Mouse (Mus musculus): ENCODE data around the gene Cap1. TPM values are rescaled to one million over a fixed set of nuclear protein-coding genes. Genes with fewer than 3 reads are reported as not detected.
A peak's percentile ranks its signal among the peaks of the same experiment; 100 is the strongest.

Cap1 gene
- polyA plus RNA-seq, 1 experiment from 2014 or later, result 52.2 TPM

- Histone ChIP-seq H3K27ac (ENCODE audit: low read depth, low read length) (0 out of 2 replicates have a peak overlapping the region, but pooled peaks have one; percentile 30), H3K27me3 (replicated peaks; ENCODE audit: control insufficient read depth, insufficient read depth, low read length) (no peaks in the 10 kb centered on the region)
- ATAC-seq (replicated peaks; ENCODE audit: low FRiP score), result no peak
Observed at GRCm38 (mm10) chr4:122892157-122892556, 6.3 kb upstream of the Cap1 start.

GRCm38 (mm10) chr4:122891597-122891996 lies 5.7 kb upstream of the Cap1 start:
- peak overlapping the region; percentile 68; the same call in 1 of the 2 replicates for H3K27ac ChIP-seq (ENCODE audit: low read depth, low read length)
- DNase-seq (ENCODE audit: low spot score) (no peak), ATAC-seq (replicated peaks; ENCODE audit: low FRiP score) (no peak)
- no peak overlapping the region for H3K4me2 ChIP-seq
- no peaks in the 10 kb centered on the region for H3K27me3 ChIP-seq (replicated peaks; ENCODE audit: control insufficient read depth, insufficient read depth, low read length)
- H3K9me3 ChIP-seq (ENCODE audit: control insufficient read depth, low read length), result no peaks in the 10 kb centered on the region
- no peak overlapping the region for H3K4me3 ChIP-seq (ENCODE audit: low read depth, low read length)
- no peak overlapping the region for H3K9ac ChIP-seq (ENCODE audit: low read depth, low read length)
- no peaks in the 10 kb centered on the region for H3K36me3 ChIP-seq (ENCODE audit: control insufficient read depth, insufficient read depth, low read length)
- 43% methylated on average over 1 of the region's 1 CpGs for WGBS
- peaks cover 17% of the 10 kb centered on the region for H3K4me1 ChIP-seq (replicated peaks; ENCODE audit: control insufficient read depth, insufficient read depth, low read length)

More at GRCm38 (mm10) chr4:122892157-122892556, 6.3 kb upstream of the Cap1 start:
- no peaks in the 10 kb centered on the region for H3K36me3 ChIP-seq (ENCODE audit: control insufficient read depth, insufficient read depth, low read length)
- H3K4me3 ChIP-seq (ENCODE audit: low read depth, low read length), result no peak overlapping the region
- no peaks in the 10 kb centered on the region for H3K9me3 ChIP-seq (ENCODE audit: control insufficient read depth, low read length)
- DNase-seq (ENCODE audit: low spot score), result no peak
- peaks cover 14% of the 10 kb centered on the region for H3K4me1 ChIP-seq (replicated peaks; ENCODE audit: control insufficient read depth, insufficient read depth, low read length)
- WGBS, result 47% methylated on average over 5 of the region's 5 CpGs
- H3K4me2 ChIP-seq, result no peak overlapping the region
- no peak overlapping the region for H3K9ac ChIP-seq (ENCODE audit: low read depth, low read length)

- no peaks in the 10 kb centered on the region for H3K9me3 ChIP-seq (ENCODE audit: control insufficient read depth, low read length)
- H3K9ac ChIP-seq (ENCODE audit: low read depth, low read length), result no peak overlapping the region
- peak overlapping the region; percentile 68 for H3K27ac ChIP-seq (ENCODE audit: low read depth, low read length)
- H3K4me3 ChIP-seq (ENCODE audit: low read depth, low read length), result no peak overlapping the region
- no peak; the same call in 1 of the 2 replicates for ATAC-seq (replicated peaks; ENCODE audit: low FRiP score)
- H3K4me1 ChIP-seq (replicated peaks; ENCODE audit: control insufficient read depth, insufficient read depth, low read length), result peaks cover 17% of the 10 kb centered on the region
- H3K27me3 ChIP-seq (replicated peaks; ENCODE audit: control insufficient read depth, insufficient read depth, low read length), result no peaks in the 10 kb centered on the region
- no peaks in the 10 kb centered on the region for H3K36me3 ChIP-seq (ENCODE audit: control insufficient read depth, insufficient read depth, low read length)
- DNase-seq (ENCODE audit: low spot score), result no peak
- H3K4me2 ChIP-seq, result no peak overlapping the region
- WGBS, result 30% methylated on average over 3 of the region's 3 CpGs
Observed at GRCm38 (mm10) chr4:122890881-122891481, 5.1 kb upstream of the Cap1 start.

GRCm38 (mm10) chr4:122887336-122887735 lies 1.5 kb upstream of the Cap1 start:
- Histone ChIP-seq H3K27ac (ENCODE audit: low read depth, low read length) (peak overlapping the region; percentile 99), H3K4me3 (ENCODE audit: low read depth, low read length) (peak overlapping the region; percentile 89), H3K9ac (ENCODE audit: low read depth, low read length) (no peak overlapping the region; the same call in 1 of the 2 replicates), H3K4me1 (replicated peaks; ENCODE audit: control insufficient read depth, insufficient read depth, low read length) (peaks cover 28% of the 10 kb centered on the region), H3K9me3 (ENCODE audit: control insufficient read depth, low read length) (no peaks in the 10 kb centered on the region), H3K4me2 (peak overlapping the region; percentile 92), H3K36me3 (ENCODE audit: control insufficient read depth, insufficient read depth, low read length) (no peaks in the 10 kb centered on the region), H3K27me3 (replicated peaks; ENCODE audit: control insufficient read depth, insufficient read depth, low read length) (no peaks in the 10 kb centered on the region)
- no peak for DNase-seq (ENCODE audit: low spot score)
- ATAC-seq (replicated peaks; ENCODE audit: low FRiP score), result no peak
- whole genome bisulfite sequencing, result 75% methylated on average over 2 of the region's 2 CpGs

GRCm38 (mm10) chr4:122886579-122887254 lies 861 bp upstream of the Cap1 start:
- peak; percentile 43 for DNase-seq (ENCODE audit: low spot score)
- Histone ChIP-seq H3K27ac (ENCODE audit: low read depth, low read length) (peak overlapping the region; percentile 99), H3K4me1 (replicated peaks; ENCODE audit: control insufficient read depth, insufficient read depth, low read length) (peaks cover 28% of the 10 kb centered on the region), H3K4me3 (ENCODE audit: low read depth, low read length) (peak overlapping the region; percentile 89), H3K36me3 (ENCODE audit: control insufficient read depth, insufficient read depth, low read length) (no peaks in the 10 kb centered on the region), H3K4me2 (peak overlapping the region; percentile 92), H3K27me3 (replicated peaks; ENCODE audit: control insufficient read depth, insufficient read depth, low read length) (no peaks in the 10 kb centered on the region), H3K9me3 (ENCODE audit: control insufficient read depth, low read length) (no peaks in the 10 kb centered on the region), H3K9ac (ENCODE audit: low read depth, low read length) (peak overlapping the region; percentile 89)
- WGBS, result 6% methylated on average over 19 of the region's 19 CpGs
- no peak for ATAC-seq (replicated peaks; ENCODE audit: low FRiP score)

GRCm38 (mm10) chr4:122884481-122885340 lies 1.1 kb downstream of the Cap1 start:
- no peaks in the 10 kb centered on the region for H3K27me3 ChIP-seq (replicated peaks; ENCODE audit: control insufficient read depth, insufficient read depth, low read length)
- H3K9me3 ChIP-seq (ENCODE audit: control insufficient read depth, low read length), result no peaks in the 10 kb centered on the region
- H3K4me3 ChIP-seq (ENCODE audit: low read depth, low read length), result peak overlapping the region; percentile 89
- no peaks in the 10 kb centered on the region for H3K36me3 ChIP-seq (ENCODE audit: control insufficient read depth, insufficient read depth, low read length)
- DNase-seq (ENCODE audit: low spot score), result no peak
- H3K9ac ChIP-seq (ENCODE audit: low read depth, low read length), result peak overlapping the region; percentile 89
- H3K27ac ChIP-seq (ENCODE audit: low read depth, low read length), result peak overlapping the region; percentile 99; the same call in 1 of the 2 replicates
- no peak for ATAC-seq (replicated peaks; ENCODE audit: low FRiP score)
- H3K4me1 ChIP-seq (replicated peaks; ENCODE audit: control insufficient read depth, insufficient read depth, low read length), result peaks cover 14% of the 10 kb centered on the region
- 28% methylated on average over 12 of the region's 12 CpGs for WGBS
- H3K4me2 ChIP-seq, result peak overlapping the region; percentile 80

- peak overlapping the region; percentile 89 for H3K9ac ChIP-seq (ENCODE audit: low read depth, low read length)
- no peak for DNase-seq (ENCODE audit: low spot score)
- peak overlapping the region; percentile 89 for H3K4me3 ChIP-seq (ENCODE audit: low read depth, low read length)
Observed at GRCm38 (mm10) chr4:122884051-122884450, 1.8 kb downstream of the Cap1 start.

GRCm38 (mm10) chr4:122883294-122883693 lies 2.6 kb downstream of the Cap1 start:
- 85% methylated on average over 3 of the region's 3 CpGs for WGBS
- DNase-seq (ENCODE audit: low spot score), result no peak
- Histone ChIP-seq H3K9ac (ENCODE audit: low read depth, low read length) (no peak overlapping the region), H3K4me2 (peak overlapping the region; percentile 80), H3K9me3 (ENCODE audit: control insufficient read depth, low read length) (no peaks in the 10 kb centered on the region), H3K4me1 (replicated peaks; ENCODE audit: control insufficient read depth, insufficient read depth, low read length) (peaks cover 14% of the 10 kb centered on the region), H3K27me3 (replicated peaks; ENCODE audit: control insufficient read depth, insufficient read depth, low read length) (no peaks in the 10 kb centered on the region), H3K36me3 (ENCODE audit: control insufficient read depth, insufficient read depth, low read length) (no peaks in the 10 kb centered on the region), H3K27ac (ENCODE audit: low read depth, low read length) (no peak overlapping the region), H3K4me3 (ENCODE audit: low read depth, low read length) (0 out of 2 replicates have a peak overlapping the region, but pooled peaks have one; percentile 89)
- ATAC-seq (replicated peaks; ENCODE audit: low FRiP score), result no peak

More at GRCm38 (mm10) chr4:122884051-122884450, 1.8 kb downstream of the Cap1 start:
- Histone ChIP-seq H3K4me2 (peak overlapping the region; percentile 80), H3K4me1 (replicated peaks; ENCODE audit: control insufficient read depth, insufficient read depth, low read length) (peaks cover 14% of the 10 kb centered on the region), H3K27me3 (replicated peaks; ENCODE audit: control insufficient read depth, insufficient read depth, low read length) (no peaks in the 10 kb centered on the region), H3K36me3 (ENCODE audit: control insufficient read depth, insufficient read depth, low read length) (no peaks in the 10 kb centered on the region), H3K27ac (ENCODE audit: low read depth, low read length) (0 out of 2 replicates have a peak overlapping the region, but pooled peaks have one; percentile 0), H3K9me3 (ENCODE audit: control insufficient read depth, low read length) (no peaks in the 10 kb centered on the region)
- no peak for ATAC-seq (replicated peaks; ENCODE audit: low FRiP score)
- 41% methylated on average over 2 of the region's 2 CpGs for WGBS
